Mouse (Mus musculus) ES-Bruce4 (cell line): Measurements from ENCODE around the gene Olfr811.

ENCODE experiments used
- CTCF ChIP-seq: IDR thresholded peaks from one replicate; pipeline ENCODE4 v1.8.1; 2011; ENCODE audit warnings: low read depth, low read length
- EP300 ChIP-seq: IDR thresholded peaks from 2 replicates; pipeline ENCODE4 v1.6.1; 2011; ENCODE audit warnings: low read depth, low read length; ENCODE audit not compliant: insufficient read depth
- POLR2A ChIP-seq: IDR thresholded peaks from one replicate; pipeline ENCODE4 v1.8.1; 2011; ENCODE audit warnings: low read length; ENCODE audit not compliant: insufficient read depth

- TF ChIP-seq CTCF (no peak), POLR2A (no peak), EP300 (no peak)
Observed at GRCm38 (mm10) chr10:129794817-129795216, 9.4 kb downstream of the Olfr811 start, which contains the start of gene Olfr810.
